Mouse (Mus musculus): ENCODE measurements around the gene Kiss1r.
A peak's percentile ranks its signal among the peaks of the same experiment; 100 is the strongest.
"Not testable (repeated sequence)": the region's sequence is repeated elsewhere in the genome, so short reads cannot be mapped to it uniquely, and the experiment has no call there.

Gene Kiss1r

DNA sequence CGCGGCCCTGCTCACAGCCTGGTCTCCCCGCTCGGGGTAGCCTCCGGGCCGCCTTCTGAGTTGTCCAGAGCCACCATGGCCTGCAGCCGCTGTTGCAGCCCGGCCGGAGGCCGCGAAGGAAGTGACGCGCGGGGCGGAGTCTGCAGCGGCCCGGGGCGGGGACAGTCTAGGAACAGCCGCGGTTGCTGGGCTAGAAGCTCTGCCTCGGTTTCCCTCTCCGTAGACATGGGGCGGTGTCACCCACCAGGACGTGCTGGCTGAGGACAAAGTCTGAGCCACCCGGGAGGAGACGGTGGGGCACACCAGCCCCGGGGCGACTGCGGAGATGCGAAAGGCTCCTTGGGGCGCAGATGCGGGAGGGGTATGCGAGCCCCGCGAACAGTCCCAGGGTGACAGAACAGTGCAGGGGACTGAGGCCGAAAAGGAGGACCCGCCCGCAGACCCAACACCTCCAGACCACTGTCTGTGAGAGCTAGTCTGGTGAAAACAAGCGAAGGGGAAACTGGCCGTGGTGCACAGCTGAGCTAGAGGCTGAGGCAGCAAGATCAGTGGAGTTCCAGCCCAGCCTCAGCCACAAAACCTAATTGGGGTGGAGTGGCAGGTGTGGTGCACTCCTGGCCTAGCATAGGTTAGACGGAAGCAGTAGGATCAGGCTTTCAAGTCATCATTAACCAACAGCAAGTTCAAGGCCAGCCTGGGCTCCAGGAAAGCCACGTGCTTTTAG, at the start of gene Kiss1r:
Gene Kiss1r (plus strand): TSS at position 164 of the 724 bp plus-strand sequence.
- DNase-seq = peak; percentile 92 to 93

DNA sequence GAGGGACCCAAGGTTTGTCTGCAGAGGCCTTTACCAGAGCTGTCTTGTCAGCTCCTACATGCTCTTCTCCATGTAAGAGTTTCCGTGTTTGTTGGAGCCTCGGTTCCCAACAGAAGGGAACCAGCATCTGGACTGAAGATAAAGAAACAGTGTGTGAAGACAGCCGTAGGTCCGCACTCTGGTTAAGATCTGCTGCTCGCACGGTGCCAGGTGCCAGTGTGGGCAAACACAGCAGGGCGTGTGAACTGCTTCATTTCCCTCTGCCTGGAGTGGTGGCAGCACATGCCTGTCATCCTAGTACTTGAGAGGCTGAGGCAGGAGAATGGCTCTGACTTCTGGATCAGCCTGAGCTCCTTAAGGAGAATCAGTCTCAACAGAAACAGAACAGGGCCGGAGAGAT, 44.9 kb upstream of the Kiss1r start:
- no peak for DNase-seq

DNA sequence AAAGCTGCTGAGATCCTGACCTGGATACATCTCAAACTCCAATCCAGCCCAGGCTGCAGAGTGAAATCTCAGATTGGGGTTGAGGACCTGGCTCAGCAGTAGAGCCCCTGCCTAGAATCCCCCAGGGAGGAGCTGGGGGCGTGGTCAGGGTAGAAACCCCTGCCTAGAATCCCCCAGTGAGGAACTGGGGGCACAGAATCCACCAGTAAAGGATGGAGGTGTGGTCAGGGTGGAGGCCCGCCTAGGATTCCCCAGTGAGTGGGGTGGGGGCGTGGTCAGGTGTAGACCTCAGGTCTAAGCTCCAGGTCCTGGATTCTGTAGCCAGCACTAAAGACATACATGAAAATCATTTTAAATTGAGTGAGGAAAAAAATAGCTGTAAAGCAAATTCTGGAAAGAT, 43.9 kb upstream of the Kiss1r start:
- peak; percentile 27 to 38 for DNase-seq

DNA sequence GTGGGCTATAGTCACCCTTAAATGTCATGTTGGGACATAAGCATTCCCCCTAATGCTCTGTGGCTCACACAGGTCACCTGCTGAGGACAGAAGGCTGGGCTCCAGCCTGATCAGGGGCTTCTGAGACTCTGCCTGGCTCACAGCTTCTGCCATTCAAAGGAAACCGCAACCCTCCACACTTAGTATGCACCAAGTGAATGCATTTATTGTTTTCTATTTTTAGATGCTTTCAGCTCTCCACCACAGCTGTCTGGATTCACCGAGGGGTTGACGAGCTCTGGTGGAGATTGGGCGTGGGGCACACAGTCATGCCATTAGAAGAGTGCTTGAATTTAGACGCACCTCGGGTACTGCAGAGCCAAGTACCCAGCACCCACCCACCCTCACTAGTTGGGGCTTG, 43.5 kb upstream of the Kiss1r start:
- no peak for DNase-seq

DNA sequence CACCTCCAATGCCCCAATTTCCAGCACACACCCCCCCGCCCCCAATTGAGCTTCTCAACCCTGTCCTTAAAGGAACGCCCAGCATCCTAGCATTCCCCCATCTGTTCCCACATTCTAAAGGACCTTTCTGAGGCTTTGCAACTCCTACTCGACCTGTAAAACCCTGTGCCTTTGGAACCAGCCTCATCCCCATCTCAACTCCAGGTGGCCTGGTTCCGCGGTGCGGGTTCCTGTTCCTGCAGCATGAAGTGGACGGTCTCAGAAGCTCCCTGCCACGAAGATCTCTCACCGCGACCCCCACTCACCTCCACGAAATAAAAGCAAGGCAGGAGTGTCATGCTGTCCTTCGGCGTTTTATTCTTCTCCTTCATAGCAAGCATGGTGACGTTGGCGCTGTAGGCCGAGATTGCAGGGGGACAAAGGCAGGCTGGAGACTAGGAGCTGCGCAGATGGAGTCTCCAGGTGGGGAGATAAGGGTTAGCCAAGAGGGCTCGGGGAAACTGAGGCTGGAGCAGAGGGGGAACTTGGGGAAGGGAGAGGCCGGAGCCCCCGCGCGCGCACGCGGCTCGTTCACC, 43.0 kb upstream of the Kiss1r start:
- DNase-seq = peak; percentile 19 to 36

DNA sequence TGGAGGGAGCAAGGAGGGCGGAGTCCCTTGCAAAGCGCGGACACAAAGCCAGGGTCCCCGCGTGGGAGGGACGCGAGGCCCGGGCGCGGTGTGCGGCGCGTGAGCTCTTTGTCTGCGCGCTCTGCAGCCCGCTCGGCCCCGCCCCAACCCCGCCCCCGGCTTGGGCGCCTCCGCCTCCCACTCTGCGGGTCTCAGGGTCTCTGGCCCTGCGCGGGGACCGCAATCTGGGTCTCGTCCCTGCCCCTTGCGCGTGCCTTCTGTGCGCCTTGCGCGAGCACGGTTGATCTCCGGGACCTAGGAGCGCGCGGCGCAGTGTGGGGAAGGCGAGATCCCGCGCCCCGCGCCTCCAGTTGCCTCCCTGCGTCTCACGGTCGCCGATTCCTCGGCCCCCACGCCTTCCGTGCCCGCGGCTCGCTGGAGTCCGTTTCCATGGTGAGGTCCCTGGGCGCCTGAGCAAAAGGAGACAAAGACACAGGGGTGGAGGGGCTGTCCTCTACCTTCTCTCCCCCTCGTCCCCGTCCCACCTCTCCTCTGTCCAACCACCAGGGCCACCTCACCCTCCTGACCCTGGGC, 42.4 kb upstream of the Kiss1r start, which contains the start of the genes Prtn3 and Plppr3:
Gene Prtn3 (plus strand): TSS at position 187 of the 573 bp plus-strand sequence.
Gene Plppr3 (minus strand): TSS at position 345 of the 573 bp plus-strand sequence.
- peak; percentile 76 to 82 for DNase-seq

DNA sequence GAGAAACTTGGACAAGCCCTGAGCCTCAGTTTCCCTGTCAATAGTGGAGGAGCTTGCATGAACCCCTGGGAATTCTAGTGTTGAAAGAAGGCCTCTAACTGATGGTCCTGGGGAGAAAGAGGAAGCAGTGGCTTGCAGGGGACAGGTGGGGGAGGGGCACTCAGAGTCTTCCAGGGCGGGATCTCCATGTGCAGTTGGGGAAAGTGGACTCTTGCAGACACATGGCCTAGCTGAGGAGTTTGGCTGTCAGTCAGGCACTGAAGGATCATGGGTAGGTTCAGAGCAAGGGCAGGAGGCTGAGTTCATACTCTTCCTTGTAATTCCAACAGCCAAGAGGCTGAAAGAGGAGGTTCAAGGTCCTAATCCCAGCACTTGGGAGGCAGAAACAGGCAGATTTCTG, 39.6 kb upstream of the Kiss1r start:
- DNase-seq = peak in 1 of 2 experiments; percentile 52

DNA sequence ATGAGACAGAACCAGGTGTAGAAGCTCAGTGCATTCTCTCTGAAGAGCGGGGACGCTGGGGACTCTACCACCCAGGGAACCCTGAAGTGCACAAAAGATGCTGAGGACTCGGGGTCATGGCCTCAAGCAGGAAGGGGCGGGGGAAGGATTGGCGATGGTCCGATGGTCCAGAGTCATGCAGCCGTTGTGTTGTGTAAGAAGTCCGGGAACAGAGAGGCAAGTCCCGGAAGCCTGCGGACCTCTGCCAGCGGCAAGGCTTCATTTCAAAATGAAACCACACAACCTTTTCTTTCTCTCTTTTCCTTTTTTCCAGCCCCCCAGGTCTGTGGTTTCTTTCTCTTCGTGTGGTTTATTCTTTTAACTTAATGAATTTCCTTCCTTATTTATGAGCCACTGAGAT, 39.0 kb upstream of the Kiss1r start:
- peak in 1 of 2 experiments; percentile 68 for DNase-seq

DNA sequence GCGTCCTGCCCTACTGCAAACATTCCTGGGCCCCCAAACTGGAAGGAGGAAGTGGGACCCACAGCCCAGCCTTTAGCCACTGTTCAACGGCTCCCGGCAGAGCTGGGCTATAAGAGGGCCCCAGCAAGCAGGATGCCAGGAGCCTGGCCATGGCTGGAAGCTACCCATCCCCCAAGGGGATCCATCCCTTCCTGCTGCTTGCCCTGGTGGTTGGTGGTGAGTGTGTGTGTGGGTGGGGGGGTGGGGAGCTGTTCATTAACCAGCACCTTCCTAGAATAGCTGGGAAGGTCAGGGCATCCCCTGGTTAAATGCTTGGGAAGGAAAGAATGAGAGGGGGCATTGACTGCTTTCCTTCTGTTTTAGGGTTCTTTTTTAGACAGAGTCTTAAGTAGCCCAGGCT, 37.2 kb upstream of the Kiss1r start:
- DNase-seq = peak in 1 of 2 experiments; percentile 60

DNA sequence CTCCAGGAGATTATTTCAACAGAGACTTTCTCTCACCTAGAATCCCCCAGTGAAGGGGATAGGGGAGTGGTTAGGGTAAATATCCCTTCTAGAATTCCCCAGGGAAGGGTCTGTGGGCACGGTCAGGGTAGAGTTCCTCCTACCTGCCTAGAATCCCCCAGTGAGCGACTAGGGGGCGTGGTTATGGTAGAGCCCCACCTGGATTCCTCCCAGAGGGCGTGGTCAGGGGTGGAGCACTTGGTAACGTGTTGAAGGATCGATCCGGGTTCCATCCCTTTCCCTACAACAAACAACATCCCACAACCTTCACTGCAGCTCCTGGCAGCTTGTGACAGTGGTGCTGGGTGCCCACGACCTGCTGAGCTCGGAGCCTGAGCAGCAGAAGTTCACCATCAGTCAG, 36.0 kb upstream of the Kiss1r start:
- peak in 1 of 2 experiments; percentile 64 for DNase-seq

DNA sequence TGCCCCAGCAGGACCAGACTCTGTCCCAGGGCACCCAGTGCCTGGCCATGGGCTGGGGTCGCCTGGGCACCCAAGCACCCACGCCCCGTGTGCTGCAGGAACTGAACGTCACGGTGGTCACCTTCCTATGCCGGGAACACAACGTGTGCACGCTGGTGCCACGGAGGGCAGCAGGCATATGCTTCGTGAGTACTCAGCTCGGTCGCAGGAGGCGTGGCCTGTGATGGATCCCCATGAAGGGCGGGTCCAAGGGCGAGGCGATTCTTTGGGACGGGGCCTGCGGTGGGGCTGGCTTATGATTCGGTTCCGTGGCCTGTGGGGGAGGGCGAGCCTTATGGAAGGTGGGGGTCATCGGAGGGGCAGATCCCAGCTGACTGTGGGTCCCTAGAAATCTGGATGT, 34.8 kb upstream of the Kiss1r start:
- DNase-seq = peak; percentile 65 to 75

DNA sequence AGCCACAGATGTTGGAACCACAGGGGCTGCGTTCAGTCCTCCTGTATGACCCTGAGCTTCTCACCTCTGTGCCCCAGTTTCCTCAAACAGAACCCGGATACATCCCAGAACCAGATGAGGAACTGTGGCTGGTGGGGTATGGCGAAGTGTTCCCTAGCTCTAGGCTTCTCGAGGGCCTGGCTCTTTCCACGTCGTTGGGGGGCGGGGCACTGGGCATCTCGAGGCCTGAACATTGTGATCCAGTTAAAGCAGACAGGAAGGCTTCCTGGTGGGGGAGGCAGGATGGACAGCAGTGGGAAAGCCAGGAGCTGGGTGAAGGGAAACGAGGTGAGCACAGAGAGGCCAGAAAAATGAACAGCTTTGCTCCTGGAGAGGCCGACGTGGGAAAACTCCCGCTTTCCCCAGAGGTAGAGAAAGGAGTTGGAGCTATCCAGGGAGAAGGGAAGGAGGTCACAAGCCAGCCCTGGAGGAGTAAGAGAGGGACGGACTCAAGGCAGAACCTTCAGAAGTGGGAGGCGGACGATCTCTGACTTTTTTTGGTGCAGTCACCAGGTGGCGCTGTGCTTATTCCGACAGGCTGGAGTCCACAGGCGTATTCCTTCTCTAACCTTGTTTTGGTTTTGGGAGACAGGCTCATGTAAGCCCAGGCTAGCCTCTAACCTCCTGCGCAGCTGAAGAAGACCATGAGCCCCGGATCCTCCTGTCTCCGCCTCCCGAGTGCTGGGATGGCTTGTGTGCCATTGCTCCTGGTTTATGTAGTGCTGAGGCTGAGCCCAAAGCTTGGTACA, 33.3 kb upstream of the Kiss1r start:
- peak; percentile 92 to 93 for DNase-seq

DNA sequence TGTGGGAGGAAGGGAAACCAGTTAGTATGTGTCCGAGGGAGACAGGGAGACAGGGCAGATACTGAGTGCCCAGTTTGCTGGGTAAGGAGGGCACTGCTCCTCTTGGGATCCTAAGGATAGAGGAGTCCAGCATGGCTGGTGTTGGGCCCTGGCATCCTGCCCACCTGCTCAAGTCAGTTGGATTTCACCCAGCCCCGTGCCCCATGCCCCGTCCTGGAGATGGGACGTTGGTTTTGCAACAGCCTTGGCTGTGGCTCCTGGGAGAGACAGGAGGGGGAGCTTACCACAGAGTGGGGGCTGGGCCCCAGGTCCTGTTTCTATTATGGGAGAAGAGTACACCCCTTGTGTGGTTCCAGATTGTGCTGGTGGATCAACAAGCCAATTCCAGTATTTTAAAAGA, 32.3 kb upstream of the Kiss1r start:
- peak in 1 of 2 experiments; percentile 62 for DNase-seq

DNA sequence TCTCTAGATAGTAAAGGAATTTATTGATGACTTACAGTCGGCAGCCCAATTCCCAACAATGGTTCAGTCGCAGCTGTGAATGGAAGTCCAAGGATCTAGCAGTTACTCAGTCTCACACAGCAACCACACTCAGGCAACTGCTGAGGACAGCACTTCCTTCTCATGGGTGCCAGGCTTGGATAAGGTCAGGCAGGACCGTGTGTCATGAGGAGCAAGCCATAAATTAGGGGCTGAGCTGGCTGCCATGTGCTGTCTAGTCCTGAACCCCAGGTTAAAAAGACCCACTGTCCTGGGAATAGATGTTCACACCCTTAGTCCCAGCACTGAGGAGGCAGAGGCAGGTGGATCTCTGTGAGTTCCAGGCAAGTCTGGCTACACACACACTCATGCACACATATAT, 31.8 kb upstream of the Kiss1r start:
- DNase-seq = not testable (repeated sequence)

DNA sequence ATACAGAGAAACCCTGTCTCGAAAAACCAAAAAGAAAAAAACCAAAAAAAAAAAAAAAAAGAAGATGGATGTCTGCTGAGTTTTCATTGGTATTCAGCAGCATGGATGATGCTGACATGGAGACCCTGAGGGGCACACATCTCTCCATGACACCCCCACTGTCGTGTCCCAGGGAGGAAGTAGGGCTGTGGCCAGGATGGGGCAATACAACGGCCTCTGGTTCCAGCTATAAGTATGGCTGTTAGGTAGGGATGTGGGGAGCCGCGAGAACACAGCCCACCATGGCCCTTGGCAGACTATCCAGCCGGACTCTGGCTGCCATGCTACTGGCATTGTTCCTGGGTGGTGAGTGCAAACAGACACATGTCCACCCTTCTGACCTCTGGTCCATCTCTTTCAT, 30.7 kb upstream of the Kiss1r start, which contains the start of gene Elane:
Gene Elane (plus strand): TSS at position 194 of the 400 bp plus-strand sequence.
- DNase-seq = no peak

DNA sequence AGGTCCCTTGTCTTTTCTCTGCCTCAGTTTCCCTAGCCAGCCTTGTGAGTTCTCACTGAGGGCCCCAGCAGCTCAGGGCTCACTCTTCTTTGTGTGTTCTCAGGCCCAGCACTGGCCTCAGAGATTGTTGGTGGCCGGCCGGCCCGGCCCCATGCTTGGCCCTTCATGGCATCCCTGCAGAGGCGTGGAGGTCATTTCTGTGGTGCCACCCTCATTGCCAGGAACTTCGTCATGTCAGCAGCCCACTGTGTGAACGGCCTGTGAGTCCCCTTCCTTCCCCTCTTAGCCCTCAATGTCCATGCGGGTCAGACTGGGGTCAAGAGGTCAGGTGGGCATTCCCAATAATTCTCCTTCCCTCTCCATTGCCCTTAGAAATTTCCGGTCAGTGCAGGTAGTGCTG, 30.2 kb upstream of the Kiss1r start:
- no peak for DNase-seq

DNA sequence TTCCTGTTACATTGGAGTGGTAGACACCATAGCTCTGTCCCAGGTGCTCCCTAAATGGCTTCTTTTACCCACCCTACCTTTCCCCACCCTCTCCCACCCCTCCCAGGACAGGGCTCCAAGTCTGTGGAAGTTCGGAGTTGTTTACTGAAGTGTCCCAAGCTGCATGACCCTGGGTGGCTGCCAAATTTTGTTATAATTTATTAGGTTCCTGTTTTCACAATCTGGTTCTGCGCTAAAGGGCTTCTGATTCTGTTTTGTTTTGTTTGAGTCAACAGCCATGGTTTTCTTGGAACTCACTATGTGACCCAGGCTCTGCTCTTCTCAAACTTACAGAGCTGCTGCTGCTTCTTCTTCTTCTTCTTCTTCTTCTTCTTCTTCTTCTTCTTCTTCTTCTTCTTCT, 27.4 kb upstream of the Kiss1r start:
- peak; percentile 51 to 56 for DNase-seq

DNA sequence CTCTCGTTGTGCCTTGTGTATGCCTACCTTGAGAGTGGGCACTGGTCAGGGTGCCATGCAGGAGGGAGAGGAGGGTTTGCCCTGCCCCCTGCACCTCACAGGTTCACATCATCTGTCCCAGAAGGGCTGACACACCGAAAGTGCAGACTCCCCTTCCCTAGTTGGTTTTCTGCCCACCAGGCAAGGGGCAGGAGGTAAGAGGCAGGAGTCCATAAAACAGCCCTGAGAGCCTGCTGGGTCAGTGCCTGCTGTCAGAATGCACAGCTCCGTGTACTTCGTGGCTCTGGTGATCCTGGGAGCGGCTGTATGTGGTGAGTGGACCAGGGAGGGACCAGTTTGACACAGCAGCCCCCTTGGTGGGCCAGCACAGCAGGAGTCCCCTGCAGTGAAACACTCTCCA, 26.1 kb upstream of the Kiss1r start, which contains the start of gene Cfd:
Gene Cfd (plus strand): TSS at position 184 of the 400 bp plus-strand sequence.
- no peak for DNase-seq

DNA sequence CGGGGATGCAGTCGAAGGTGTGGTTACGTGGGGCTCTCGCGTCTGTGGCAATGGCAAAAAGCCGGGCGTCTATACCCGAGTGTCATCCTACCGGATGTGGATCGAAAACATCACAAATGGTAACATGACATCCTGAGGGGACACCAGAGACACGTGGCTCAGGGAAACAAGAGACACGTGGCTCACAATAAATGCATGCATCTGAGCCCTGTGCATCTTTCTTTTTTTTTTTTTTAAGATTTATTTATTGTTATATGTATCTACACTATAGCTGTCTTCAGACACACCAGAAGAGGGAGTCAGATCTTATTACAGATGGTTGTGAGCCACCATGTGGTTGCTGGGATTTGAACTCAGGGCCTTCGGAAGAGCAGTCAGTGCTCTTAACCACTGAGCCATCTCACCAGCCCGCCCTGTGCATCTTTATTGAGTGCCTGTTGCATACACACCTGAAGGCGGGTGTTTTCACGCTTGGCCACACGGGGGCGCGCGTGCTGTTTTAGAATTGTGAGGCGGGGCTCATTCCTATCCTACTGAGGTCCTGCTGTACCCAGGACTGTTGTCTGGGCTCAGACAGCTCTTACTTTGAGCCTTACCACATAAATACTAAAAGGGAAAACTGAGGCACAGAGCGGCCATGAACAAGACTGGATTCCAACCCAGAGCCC, 24.2 kb upstream of the Kiss1r start:
- DNase-seq = peak; percentile 89

DNA sequence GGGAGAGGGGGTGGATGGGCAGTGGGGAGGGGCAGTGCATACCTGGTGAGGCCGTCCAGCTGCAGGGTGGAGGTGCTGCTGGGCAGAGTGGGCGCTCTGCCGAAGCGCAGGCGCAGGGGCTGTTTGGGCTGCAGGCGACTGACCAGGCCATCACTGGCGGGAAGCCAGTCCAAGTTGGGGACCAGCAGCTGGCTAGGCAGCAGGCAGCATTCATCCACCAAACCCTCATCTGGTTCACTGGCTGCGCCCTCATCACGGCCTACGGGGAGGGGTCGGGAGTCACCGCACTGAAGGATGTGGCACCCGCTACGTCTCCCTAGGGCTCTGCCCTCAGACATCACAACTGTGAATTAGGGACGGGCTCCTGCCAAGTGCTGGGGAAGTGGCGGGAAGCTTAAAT, 20.5 kb upstream of the Kiss1r start:
- peak in 1 of 2 experiments; percentile 38 for DNase-seq

DNA sequence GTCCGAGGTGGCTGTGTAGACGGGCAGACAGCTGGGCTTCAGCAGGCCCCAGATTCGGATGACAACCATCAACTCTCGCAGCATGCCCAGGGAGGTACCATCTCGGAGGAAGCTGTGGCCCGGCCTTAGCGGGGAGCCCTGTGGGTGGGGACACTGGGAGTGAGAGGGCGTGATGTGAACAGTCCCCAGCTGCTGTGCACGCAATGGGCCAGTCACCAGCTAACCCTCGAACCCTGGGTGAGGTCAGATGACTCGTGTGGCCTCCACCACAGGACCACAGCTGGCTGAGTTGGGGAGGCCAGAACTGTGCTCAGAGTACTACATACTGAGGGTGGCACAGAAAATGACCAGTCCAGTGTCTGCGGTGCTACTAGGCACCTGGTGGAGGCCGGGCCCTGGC, 20.0 kb upstream of the Kiss1r start:
- no peak for DNase-seq
